Mouse (Mus musculus) effector memory CD4-positive, alpha-beta T cell, adult 7 months (primary cell): Measurements from ENCODE around the gene Ctxn2. TPM values are rescaled to one million over a fixed set of nuclear protein-coding genes. Genes with fewer than 3 reads are reported as not detected.

Experiments
- polyA plus RNA-seq: library from polyadenylated mRNA; unstranded; fragments of 100-300 nt; shearing (Covaris generic); gene quantifications from one replicate; pipeline ENCODE4 v1.2.1, GENCODE M21; 2017

Ctxn2 gene
- polyA plus RNA-seq, result not detected

GRCm38 (mm10) chr2:125135903-125136811, at the start of gene Ctxn2:
TSS of gene Ctxn2 (plus strand) at chr2:125136692.

GRCm38 (mm10) chr2:125123477-125123852, 13.0 kb upstream of the Ctxn2 start, which contains the start of gene Myef2:
TSS of gene Myef2 (minus strand) at chr2:125123661.

GRCm38 (mm10) chr2:125152388-125152787, 15.9 kb downstream of the Ctxn2 start, which contains the start of gene Slc12a1:
TSS of gene Slc12a1 (plus strand) at chr2:125152505.

Other genes with a start within 250 kb of the Ctxn2 start
- 1.8 TPM for gene Slc24a5, start 68.6 kb upstream of the Ctxn2 start, polyA plus RNA-seq
- gene Myef2, start 13.0 kb upstream of the Ctxn2 start, polyA plus RNA-seq, result 16.9 TPM
- gene Slc12a1, start 15.8 kb downstream of the Ctxn2 start, polyA plus RNA-seq, result not detected
- 41.8 TPM for gene Dut, start 110.5 kb downstream of the Ctxn2 start, polyA plus RNA-seq